Mouse (Mus musculus): ENCODE measurements at regions not wholly inside any gene's neighbourhood (a gene's known extent, or its start where the extent isn't known, plus 50 kb on each side); places are given as distances from the start of the nearest gene placed in this dataset.

- TF ChIP-seq CTCF (IDR thresholded peaks at IDR 0.05; ENCODE audit: borderline replicate concordance, insufficient read depth, low read depth, low read length) (no peak), POLR2A (IDR thresholded peaks at IDR 0.05; ENCODE audit: borderline replicate concordance, insufficient read depth, low read length) (no peak)
Measured at GRCm38 (mm10) chr15:62528975-62529374, 1316.0 kb downstream of the Gsdmc2 start.

Measured in cerebellum, adult 2 months (tissue).